Mouse (Mus musculus) neural tube, embryonic 13.5 days (tissue): ENCODE data around the gene A630076J17Rik. TPM values are rescaled to one million over a fixed set of nuclear protein-coding genes. Genes with fewer than 3 reads are reported as not detected.

Source experiments
- ATAC-seq: fragments of 200-750 bp; cut with Nextera tagmentation; 2 replicates; pipeline ENCODE4 v1.8.0; 2017; ENCODE audit warnings: low read depth, mild to moderate bottlenecking, moderate TSS enrichment, moderate library complexity
- H3K27ac ChIP-seq: fragments of 300-500 bp; sonication (generic); replicated peaks from 2 replicates; pipeline ENCODE4 v1.5.1; 2015; ENCODE audit warnings: moderate library complexity, mild to moderate bottlenecking, inconsistent platforms
- H3K27me3 ChIP-seq: fragments of 300-500 bp; sonication (generic); 2 replicates; pipeline ENCODE4 v1.6.1; 2015; ENCODE audit warnings: mild to moderate bottlenecking, inconsistent platforms
- H3K36me3 ChIP-seq: fragments of 300-500 bp; sonication (generic); 2 replicates; pipeline ENCODE4 v1.6.1; 2015; ENCODE audit warnings: mild to moderate bottlenecking, inconsistent platforms
- H3K4me1 ChIP-seq: fragments of 300-500 bp; sonication (generic); replicated peaks from 2 replicates; pipeline ENCODE4 v1.6.1; 2015; ENCODE audit warnings: inconsistent platforms
- H3K4me2 ChIP-seq: fragments of 300-500 bp; sonication (generic); 2 replicates; pipeline ENCODE4 v1.6.1; 2015; ENCODE audit warnings: inconsistent platforms, mild to moderate bottlenecking, moderate library complexity
- H3K4me3 ChIP-seq: fragments of 300-500 bp; sonication (generic); 2 replicates; pipeline ENCODE4 v1.5.1; 2015; ENCODE audit warnings: mild to moderate bottlenecking, inconsistent platforms
- H3K9ac ChIP-seq: fragments of 300-500 bp; sonication (generic); 2 replicates; pipeline ENCODE4 v1.6.1; 2015; ENCODE audit warnings: moderate library complexity, mild to moderate bottlenecking, inconsistent platforms
- H3K9me3 ChIP-seq: fragments of 300-500 bp; sonication (generic); 2 replicates; pipeline ENCODE4 v1.6.1; 2016; ENCODE audit warnings: inconsistent platforms
- WGBS: fragments of 180-500 bp; shearing (Covaris S2); methylation state at CpG from one replicate; pipeline ENCODE4 v1.1.7; 2015; 5-methylcytosine and 5-hydroxymethylcytosine counted together
- polyA plus RNA-seq: library from polyadenylated mRNA; unstranded; fragments of >200 nt; fragmentation: Nextera tagmentation; extraction: Ambion mirVana; gene quantifications from 2 replicates; pipeline ENCODE4 v1.2.1, GENCODE M21; 2015

The A630076J17Rik gene
- polyA plus RNA-seq, 1 experiment from 2014 or later = not detected

DNA sequence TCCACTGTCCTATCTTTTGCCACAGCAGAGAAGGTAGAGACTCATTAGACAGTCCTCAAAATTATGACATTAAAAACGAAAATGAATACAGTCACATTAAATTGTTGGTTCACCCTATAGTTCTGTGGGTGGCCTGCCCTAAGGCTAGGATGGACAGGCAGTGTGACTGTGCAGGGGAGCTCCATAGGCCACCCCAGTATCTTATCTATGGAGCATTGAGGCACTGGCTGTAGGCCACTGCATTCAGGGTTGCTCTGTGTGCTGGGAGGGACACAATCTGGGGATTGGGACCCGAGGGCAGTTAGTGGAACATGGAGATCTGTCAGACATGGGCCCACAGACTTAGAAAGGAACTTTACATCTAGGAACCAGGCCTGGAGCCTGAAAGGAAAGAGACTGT is 3.5 kb downstream of the A630076J17Rik start:
- peak; percentile 44 for ATAC-seq
- no peak overlapping the region for H3K9ac ChIP-seq
- H3K9me3 ChIP-seq = no peaks in the 10 kb centered on the region
- no peaks in the 10 kb centered on the region for H3K4me1 ChIP-seq
- WGBS = 29% methylated on average over 2 of the region's 2 CpGs
- no peak overlapping the region for H3K27ac ChIP-seq
- peaks cover 14% of the 10 kb centered on the region for H3K27me3 ChIP-seq
- H3K4me3 ChIP-seq = no peak overlapping the region
- no peak overlapping the region for H3K4me2 ChIP-seq
- no peaks in the 10 kb centered on the region for H3K36me3 ChIP-seq

DNA sequence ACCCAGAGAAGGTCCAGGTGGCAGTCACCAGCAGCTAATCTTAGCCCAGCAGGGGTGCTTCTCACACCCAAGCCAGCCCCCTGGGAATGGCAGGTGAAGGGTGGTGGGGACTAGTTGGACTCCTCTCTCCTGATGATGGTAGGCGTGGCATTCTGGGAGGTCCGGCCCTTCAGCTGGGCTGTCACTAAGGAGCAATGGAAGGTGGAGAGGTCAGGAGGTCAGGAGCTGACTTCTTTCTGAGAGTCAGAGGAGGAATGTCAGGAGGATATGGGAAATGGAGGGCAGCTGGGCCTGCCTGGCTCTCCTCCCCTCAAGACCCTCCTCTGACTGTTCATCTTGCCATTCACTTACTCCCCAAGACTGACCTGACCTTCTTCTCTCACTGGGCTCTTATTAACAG is 7.6 kb downstream of the A630076J17Rik start:
- Histone ChIP-seq H3K4me1 (peaks cover 6% of the 10 kb centered on the region; the same call in 1 of the 2 replicates), H3K27ac (no peak overlapping the region), H3K9ac (no peak overlapping the region), H3K27me3 (peaks cover 3% of the 10 kb centered on the region; the same call in 1 of the 2 replicates), H3K9me3 (no peaks in the 10 kb centered on the region), H3K4me3 (no peak overlapping the region), H3K36me3 (no peaks in the 10 kb centered on the region), H3K4me2 (no peak overlapping the region)
- no peak for ATAC-seq
- WGBS = 31% methylated on average over 2 of the region's 2 CpGs

DNA sequence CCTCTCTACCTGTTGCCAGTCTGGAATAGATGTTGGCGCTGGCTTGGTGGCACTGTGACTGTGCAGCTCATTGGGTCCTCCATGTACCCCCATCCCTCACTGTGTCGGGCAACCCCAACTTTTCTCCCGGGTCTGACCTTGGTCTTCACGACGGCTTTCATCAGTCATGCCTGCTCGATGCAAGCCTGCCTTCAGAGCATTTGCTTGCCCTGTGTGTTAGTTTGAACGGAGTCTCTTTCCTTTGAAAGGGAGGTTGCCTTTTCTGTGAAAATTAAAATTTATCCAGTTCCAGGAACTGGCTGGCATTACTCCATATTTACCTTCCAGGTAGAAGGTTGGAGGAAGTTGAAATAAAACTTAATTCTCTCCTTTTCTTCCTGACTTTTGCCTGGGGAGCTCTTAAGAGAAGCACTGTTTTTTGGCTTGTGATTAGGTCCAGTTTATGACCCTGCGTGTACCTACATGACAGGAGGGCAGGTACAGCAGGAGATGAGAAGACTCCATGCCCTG is 8.1 kb downstream of the A630076J17Rik start:
- Histone ChIP-seq H3K9ac (no peak overlapping the region), H3K27me3 (no peaks in the 10 kb centered on the region; the same call in 1 of the 2 replicates), H3K27ac (no peak overlapping the region), H3K4me1 (peaks cover 6% of the 10 kb centered on the region; the same call in 1 of the 2 replicates), H3K4me3 (no peak overlapping the region), H3K4me2 (no peak overlapping the region), H3K36me3 (no peaks in the 10 kb centered on the region), H3K9me3 (no peaks in the 10 kb centered on the region)
- ATAC-seq = no peak
- 85% methylated on average over 8 of the region's 8 CpGs for WGBS

DNA sequence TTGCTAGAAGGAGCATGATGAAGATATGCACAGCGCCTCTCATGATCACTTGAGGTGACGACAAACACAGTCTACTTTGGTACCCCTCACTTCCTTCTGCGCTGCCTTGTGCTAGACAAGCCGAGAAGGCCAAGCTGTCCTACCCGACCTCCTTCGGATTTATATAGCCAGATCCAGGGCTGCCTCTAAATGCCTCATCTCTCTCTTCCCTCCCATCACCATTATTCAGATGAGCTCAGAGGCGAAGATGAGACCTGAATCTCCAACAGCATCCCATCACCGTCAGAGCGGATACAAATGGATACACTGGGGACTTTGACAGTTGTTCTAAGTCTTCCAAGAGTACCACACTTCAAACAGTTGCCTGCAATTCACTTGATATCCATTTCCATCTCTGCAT is 9.2 kb downstream of the A630076J17Rik start, which contains the start of gene Prok1:
Gene Prok1, minus strand, starts transcription at position 101 of the 400 bp plus-strand sequence.
- WGBS = 87% methylated on average over 9 of the region's 9 CpGs
- H3K9me3 ChIP-seq = no peaks in the 10 kb centered on the region
- no peak for ATAC-seq

DNA sequence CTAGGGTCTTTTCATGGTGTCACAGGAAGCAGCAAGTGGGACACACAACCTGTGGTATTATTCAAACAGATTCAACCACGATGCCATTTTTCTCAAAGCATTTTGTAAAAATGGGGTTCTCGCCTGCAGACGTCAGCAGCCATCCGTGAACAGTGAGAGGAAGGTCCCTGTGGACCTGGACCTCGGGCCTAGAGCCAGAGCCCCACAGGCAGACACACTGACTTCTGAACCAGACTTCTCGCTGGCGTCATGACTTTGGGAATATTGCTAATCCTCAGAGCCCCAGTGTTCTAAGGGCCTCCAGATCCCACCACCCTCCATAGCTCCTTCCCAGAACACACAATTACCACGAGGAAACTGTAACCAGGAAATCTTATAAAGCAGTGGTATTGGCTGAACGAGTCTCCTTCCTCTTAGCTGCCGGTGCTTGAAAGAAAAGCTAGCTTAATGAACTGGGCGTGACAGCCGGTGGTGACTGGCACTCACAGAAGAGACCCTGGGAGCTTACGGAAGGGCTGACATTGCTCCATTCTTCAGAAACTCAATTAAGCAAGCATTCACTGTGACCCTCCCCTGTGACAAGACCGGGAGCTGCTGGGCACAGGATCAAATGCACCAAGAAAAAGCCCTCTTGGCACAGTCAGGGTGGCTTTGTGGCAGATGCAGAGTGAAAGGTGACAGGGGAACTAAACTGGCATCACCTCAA is 11.1 kb downstream of the A630076J17Rik start:
- Histone ChIP-seq H3K9me3 (no peaks in the 10 kb centered on the region), H3K9ac (no peak overlapping the region), H3K27me3 (0 out of 2 replicates have a peak, but pooled peaks cover 5% of the 10 kb centered on the region), H3K4me2 (no peak overlapping the region), H3K27ac (no peak overlapping the region), H3K36me3 (no peaks in the 10 kb centered on the region), H3K4me3 (no peak overlapping the region), H3K4me1 (peaks cover 6% of the 10 kb centered on the region; the same call in 1 of the 2 replicates)
- ATAC-seq = no peak
- WGBS = 38% methylated on average over 14 of the region's 14 CpGs

More for the DNA sequence above, 9.2 kb downstream of the A630076J17Rik start, which contains the start of gene Prok1:
- H3K27me3 ChIP-seq = peaks cover 5% of the 10 kb centered on the region; the same call in 1 of the 2 replicates
- H3K36me3 ChIP-seq = no peaks in the 10 kb centered on the region
- H3K4me3 ChIP-seq = no peak within 1 kb of the TSS
- H3K27ac ChIP-seq = no peak within 1 kb of the TSS
- H3K9ac ChIP-seq = no peak within 1 kb of the TSS
- H3K4me1 ChIP-seq = peaks cover 6% of the 10 kb centered on the region; the same call in 1 of the 2 replicates
- no peak within 1 kb of the TSS for H3K4me2 ChIP-seq

DNA sequence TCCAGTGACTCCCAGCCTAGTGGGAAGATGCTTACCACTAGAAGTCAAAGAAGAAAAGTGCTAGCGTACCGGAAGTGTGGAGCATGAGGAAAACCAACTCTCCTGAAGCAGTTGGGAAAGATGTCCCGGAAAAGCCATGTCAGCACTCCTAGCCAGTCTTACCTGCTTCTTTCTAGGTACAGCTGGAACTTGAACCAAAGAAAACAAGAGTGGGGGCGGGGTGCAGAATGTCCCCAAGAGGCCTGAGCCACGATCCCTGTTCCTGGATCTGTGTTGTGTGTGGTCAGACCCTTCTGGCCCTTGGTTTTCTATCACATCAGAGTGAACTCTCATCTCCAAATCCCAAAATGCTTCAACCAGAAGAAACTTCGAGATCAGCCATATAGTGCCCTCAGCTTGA is 16.5 kb downstream of the A630076J17Rik start:
- Histone ChIP-seq H3K27me3 (peaks cover 10% of the 10 kb centered on the region; the same call in 1 of the 2 replicates), H3K4me1 (peaks cover under 1% of the 10 kb centered on the region; the same call in 1 of the 2 replicates), H3K36me3 (no peaks in the 10 kb centered on the region), H3K4me2 (no peak overlapping the region), H3K4me3 (no peak overlapping the region), H3K27ac (no peak overlapping the region), H3K9me3 (no peaks in the 10 kb centered on the region), H3K9ac (no peak overlapping the region)
- ATAC-seq = no peak
- 86% methylated on average over 6 of the region's 6 CpGs for WGBS

DNA sequence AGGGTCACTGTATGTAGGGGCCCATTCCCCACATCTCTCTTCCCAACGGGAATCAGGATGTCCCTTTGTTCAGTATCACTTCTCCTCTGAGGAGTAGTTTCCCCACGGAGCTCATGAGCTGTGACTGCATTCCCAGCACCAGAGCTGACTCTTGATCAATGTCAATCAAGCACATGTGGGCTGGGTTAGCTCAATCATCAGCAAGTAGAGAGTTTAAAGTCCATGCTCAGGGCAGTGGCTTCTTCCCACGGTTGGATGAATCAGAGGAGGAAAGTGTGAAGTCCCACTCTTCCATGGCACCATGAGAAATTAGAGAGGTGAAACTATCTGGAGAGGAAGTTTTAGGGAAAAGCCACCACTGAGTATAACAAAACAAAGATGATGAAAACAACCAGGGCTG is 18.6 kb downstream of the A630076J17Rik start:
- 68% methylated on average over 3 of the region's 3 CpGs for WGBS
- no peak overlapping the region for H3K4me2 ChIP-seq
- H3K4me1 ChIP-seq = no peaks in the 10 kb centered on the region
- no peak overlapping the region for H3K4me3 ChIP-seq
- no peak overlapping the region for H3K9ac ChIP-seq
- H3K9me3 ChIP-seq = no peaks in the 10 kb centered on the region
- no peak overlapping the region for H3K27ac ChIP-seq
- H3K27me3 ChIP-seq = peaks cover 18% of the 10 kb centered on the region
- no peak for ATAC-seq
- no peaks in the 10 kb centered on the region for H3K36me3 ChIP-seq

DNA sequence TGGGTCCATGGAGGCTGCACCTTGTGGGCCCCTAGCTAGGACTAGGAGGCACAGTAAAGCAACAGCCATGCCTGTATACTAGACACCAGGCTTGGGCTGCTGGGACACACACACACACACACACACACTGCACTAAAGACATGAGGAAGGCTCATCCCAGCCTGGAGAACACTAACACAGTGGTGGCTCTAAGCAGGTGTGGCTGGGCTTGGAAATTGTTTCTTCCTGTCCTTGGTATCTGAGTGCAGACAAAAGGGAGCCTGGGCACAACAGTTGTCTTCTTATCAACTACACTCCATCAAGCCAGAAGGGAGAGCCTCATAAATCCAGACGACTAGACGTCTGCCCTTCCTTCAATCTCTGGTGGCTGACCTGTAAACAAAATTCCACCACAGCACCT is 19.9 kb downstream of the A630076J17Rik start:
- H3K4me2 ChIP-seq = no peak overlapping the region
- no peaks in the 10 kb centered on the region for H3K36me3 ChIP-seq
- WGBS = 72% methylated on average over 2 of the region's 2 CpGs
- no peak overlapping the region for H3K27ac ChIP-seq
- no peaks in the 10 kb centered on the region for H3K4me1 ChIP-seq
- H3K27me3 ChIP-seq = peaks cover 14% of the 10 kb centered on the region
- H3K9me3 ChIP-seq = no peaks in the 10 kb centered on the region
- H3K4me3 ChIP-seq = no peak overlapping the region
- no peak for ATAC-seq
- H3K9ac ChIP-seq = no peak overlapping the region

DNA sequence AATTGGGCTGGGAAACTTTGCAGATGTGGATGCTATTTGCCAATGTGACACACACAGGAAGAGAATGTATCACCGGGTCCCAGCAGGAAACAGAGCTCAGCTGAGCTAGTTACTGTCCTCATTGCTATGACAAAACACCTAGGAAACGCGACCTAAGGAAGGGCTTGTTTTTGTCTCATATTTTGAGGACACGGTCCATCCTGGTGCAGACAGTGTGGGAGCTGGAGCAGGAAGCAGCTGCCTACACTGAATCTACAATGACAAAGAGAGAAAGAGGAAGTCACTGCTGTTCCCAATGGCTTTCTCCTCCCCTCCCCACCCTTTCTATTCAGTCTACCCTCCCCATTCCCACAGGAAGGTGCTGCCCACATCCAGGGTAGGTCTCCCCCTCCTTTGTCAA is 21.6 kb downstream of the A630076J17Rik start:
- no peak overlapping the region for H3K9ac ChIP-seq
- no peak overlapping the region for H3K4me2 ChIP-seq
- peaks cover 16% of the 10 kb centered on the region for H3K27me3 ChIP-seq
- ATAC-seq = no peak
- no peaks in the 10 kb centered on the region for H3K36me3 ChIP-seq
- H3K4me3 ChIP-seq = no peak overlapping the region
- no peak overlapping the region for H3K27ac ChIP-seq
- WGBS = 82% methylated on average over 4 of the region's 4 CpGs
- H3K4me1 ChIP-seq = peaks cover 12% of the 10 kb centered on the region
- no peaks in the 10 kb centered on the region for H3K9me3 ChIP-seq

DNA sequence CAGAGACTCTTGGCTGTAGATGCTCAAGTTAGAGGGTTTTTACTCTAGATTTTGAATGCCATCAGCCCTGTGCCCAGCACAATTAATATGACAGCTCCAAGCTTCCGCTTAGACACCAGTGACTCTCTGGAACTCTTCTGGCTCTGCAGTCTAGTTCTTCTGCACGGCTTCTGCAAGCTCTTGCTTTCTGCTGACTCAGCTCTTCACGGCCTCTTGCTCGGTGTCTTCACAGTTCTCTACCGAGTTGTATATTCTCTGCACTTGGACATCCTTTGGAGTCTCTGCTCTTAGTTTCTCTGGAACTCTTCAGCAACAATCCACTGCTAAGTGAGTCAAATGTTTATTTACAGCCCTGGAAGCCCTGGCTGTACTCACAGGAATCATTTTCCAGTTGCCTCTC is 23.5 kb downstream of the A630076J17Rik start:
- ATAC-seq = no peak
- Histone ChIP-seq H3K4me1 (peaks cover 22% of the 10 kb centered on the region), H3K9ac (no peak overlapping the region), H3K27me3 (peaks cover 12% of the 10 kb centered on the region), H3K36me3 (no peaks in the 10 kb centered on the region), H3K4me2 (no peak overlapping the region), H3K9me3 (no peaks in the 10 kb centered on the region), H3K4me3 (no peak overlapping the region), H3K27ac (no peak overlapping the region)
- 84% methylated on average over 5 of the region's 5 CpGs for WGBS

DNA sequence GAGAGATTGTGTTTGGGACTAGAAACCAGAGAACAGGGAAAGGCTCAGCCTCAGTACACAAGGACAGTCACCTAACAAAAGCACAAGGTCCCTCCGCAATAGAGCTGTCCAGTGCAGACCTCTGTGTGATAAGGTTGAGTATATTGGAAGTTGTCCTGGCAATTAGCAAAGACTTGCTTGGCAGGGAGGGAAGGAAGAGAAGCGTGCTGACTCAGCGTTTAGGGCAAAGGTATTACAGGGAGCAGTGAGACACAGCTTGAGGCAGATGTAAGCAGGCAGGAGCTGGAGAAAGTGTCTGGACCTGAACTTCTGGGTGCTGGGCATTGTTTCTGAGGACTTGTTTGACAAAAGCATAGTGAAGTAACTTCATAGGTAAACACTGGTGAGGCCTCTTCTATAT is 25.6 kb downstream of the A630076J17Rik start:
- Histone ChIP-seq H3K27ac (peak overlapping the region; percentile 46; the same call in 1 of the 2 replicates), H3K4me1 (peaks cover 36% of the 10 kb centered on the region), H3K4me2 (no peak overlapping the region), H3K27me3 (peaks cover 11% of the 10 kb centered on the region), H3K9me3 (no peaks in the 10 kb centered on the region), H3K36me3 (no peaks in the 10 kb centered on the region), H3K9ac (no peak overlapping the region), H3K4me3 (no peak overlapping the region)
- WGBS = 89% methylated on average over 3 of the region's 3 CpGs
- ATAC-seq = no peak

DNA sequence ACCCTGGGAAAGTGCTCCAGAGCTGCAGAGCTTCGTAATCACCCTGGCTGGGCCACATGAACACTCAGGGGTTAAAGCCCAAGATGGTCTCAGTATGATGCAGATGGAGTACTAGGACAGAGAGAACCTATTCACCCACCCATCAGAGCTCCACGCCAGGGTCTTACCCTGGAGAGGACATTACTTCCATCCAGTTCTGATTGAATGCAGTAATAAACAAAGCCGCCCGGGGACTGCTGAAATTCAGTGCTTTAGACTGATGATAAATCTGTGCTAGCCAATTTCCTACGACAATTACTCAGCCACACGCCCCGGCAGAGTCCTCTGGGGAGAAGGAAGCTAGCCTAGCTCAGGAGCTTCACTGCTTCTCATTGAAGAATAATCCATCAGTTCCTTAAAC is 26.3 kb downstream of the A630076J17Rik start:
- Histone ChIP-seq H3K4me3 (no peak overlapping the region), H3K27me3 (peaks cover 11% of the 10 kb centered on the region), H3K9me3 (no peaks in the 10 kb centered on the region), H3K4me2 (no peak overlapping the region), H3K9ac (no peak overlapping the region), H3K27ac (peak overlapping the region; percentile 46), H3K4me1 (peaks cover 43% of the 10 kb centered on the region), H3K36me3 (no peaks in the 10 kb centered on the region)
- peak; percentile 56 for ATAC-seq
- WGBS = 24% methylated on average over 7 of the region's 7 CpGs
